8 mouse cellular contexts compared by ENCODE assay signal in genomic region chr6:121560852-121561251, GRCm38 (mm10).
DNase-seq lines count a peak whose midpoint lies in the region; ATAC-seq lines count a peak whose summit lies in the region.

No protein-coding gene starts in this region.

- H3K4me3 ChIP-seq in midbrain, embryonic 11.5 days (ENCODE audit: low read depth, low read length), result no peak overlapping the region

- no peak overlapping the region for H3K27ac ChIP-seq in midbrain, embryonic 11.5 days (ENCODE audit: low read depth, low read length)

- no peak overlapping the region for H3K9ac ChIP-seq in midbrain, embryonic 11.5 days (ENCODE audit: low read length)

- no peaks in the 10 kb centered on the region for H3K9me3 ChIP-seq in midbrain, embryonic 11.5 days (ENCODE audit: control insufficient read depth, low read length)

- H3K4me1 ChIP-seq in midbrain, embryonic 11.5 days (ENCODE audit: control insufficient read depth, insufficient read depth, low read length), result no peaks in the 10 kb centered on the region

- no peak overlapping the region for H3K4me2 ChIP-seq in midbrain, embryonic 11.5 days

- ATAC-seq in granulocyte monocyte progenitor cell, adult 5-6 weeks (replicated peaks; ENCODE audit: poor library complexity, severe bottlenecking), result peak; percentile 30; the same call in 1 of the 2 replicates
- ATAC-seq in midbrain, embryonic 11.5 days (ENCODE audit: low FRiP score), result peak; percentile 75
- ATAC-seq in megakaryocyte-erythroid progenitor cell, adult 5-6 weeks (replicated peaks; ENCODE audit: low FRiP score, low TSS enrichment, poor library complexity, severe bottlenecking), result no peak

- WGBS in midbrain, embryonic 11.5 days, result 3% methylated on average over 3 of the region's 3 CpGs

- H3K36me3 ChIP-seq in midbrain, embryonic 11.5 days (ENCODE audit: control insufficient read depth, insufficient read depth, low read length), result no peaks in the 10 kb centered on the region

- no peaks in the 10 kb centered on the region for H3K27me3 ChIP-seq in midbrain, embryonic 11.5 days (ENCODE audit: control insufficient read depth, insufficient read depth, low read length)

- intact Hi-C loops in gastrocnemius, postnatal 36 days (cut with DNase I), result loop anchor here (5.0 kb wide), 1 partner anchor 746 kb away; the partner anchor contains the start of gene M6pr

- peak; percentile 5 for DNase-seq in gastrocnemius, adult 18-20 months (ENCODE audit: low spot score)
- no peak for DNase-seq in gastrocnemius, postnatal 36 days
- DNase-seq in MN1 (ENCODE audit: low spot score), result peak; percentile 35
- peak; percentile 15 for DNase-seq in cerebellum, adult 9-11 months
- DNase-seq in layer of hippocampus, adult 9-11 months, result peak; percentile 49
- DNase-seq in midbrain, embryonic 11.5 days (ENCODE audit: low spot score, missing footprints), result peak; percentile 90

Comparison
In these comparisons a context has a peak if more than half of its experiments do, and no peak if none do; other contexts are left out.
1. DNase-seq: peak in gastrocnemius, adult 18-20 months (single experiment), MN1 (single experiment), cerebellum, adult 9-11 months (single experiment), layer of hippocampus, adult 9-11 months (single experiment) and midbrain, embryonic 11.5 days (single experiment); none in gastrocnemius, postnatal 36 days (0 of 2).